Mouse (Mus musculus) liver, embryonic 14.5 days (tissue): ENCODE results near the gene Ncbp3. TPM values are rescaled to one million over a fixed set of nuclear protein-coding genes. Genes with fewer than 3 reads are reported as not detected.
A peak's percentile ranks its signal among the peaks of the same experiment; 100 is the strongest.

Experiments
- ATAC-seq: fragments of 200-750 bp; cut with Nextera tagmentation; 2 replicates; pipeline ENCODE4 v1.8.0; 2017; ENCODE audit warnings: moderate number of reproducible peaks, mild to moderate bottlenecking, moderate library complexity; ENCODE audit not compliant: insufficient read depth
- DNase-seq, 3 experiments: peaks; one replicate each; pipeline ENCODE4 v3.0.0-alpha.2; 2012 to 2013; ENCODE audit warnings: low read depth in 3 of 3, low spot score in 3 of 3
- H3K27ac ChIP-seq: fragments of 300-500 bp; sonication (generic); 2 replicates; pipeline ENCODE4 v1.5.1; 2014; ENCODE audit warnings: moderate library complexity, mild to moderate bottlenecking, control low read depth, inconsistent platforms
- H3K27me3 ChIP-seq: fragments of 300-500 bp; sonication (generic); 2 replicates; pipeline ENCODE4 v1.6.1; 2014; ENCODE audit warnings: mild to moderate bottlenecking, low read length, moderate library complexity; ENCODE audit not compliant: control insufficient read depth, insufficient read depth
- H3K36me3 ChIP-seq: fragments of 300-500 bp; sonication (generic); replicated peaks from 2 replicates; pipeline ENCODE4 v1.6.1; 2014; ENCODE audit warnings: low read depth; ENCODE audit not compliant: control insufficient read depth, insufficient read depth
- H3K4me1 ChIP-seq, 2 experiments: fragments of 200-500 bp in 1 of 2; fragments of 300-500 bp in 1 of 2; sonication (generic) in 1 of 2; replicated peaks; 2 replicates each; pipeline ENCODE4 v1.6.1; 2012 to 2014; ENCODE audit warnings: antibody characterized with exemption in 1 of 2, inconsistent platforms in 1 of 2, low read length in 1 of 2; ENCODE audit not compliant: control insufficient read depth in 2 of 2, insufficient read depth in 2 of 2
- H3K4me2 ChIP-seq: fragments of 300-500 bp; sonication (generic); 2 replicates; pipeline ENCODE4 v1.6.1; 2014; ENCODE audit warnings: low read depth, mild to moderate bottlenecking, control low read depth, moderate library complexity
- H3K4me3 ChIP-seq, 2 experiments: fragments of 200-500 bp in 1 of 2; fragments of 300-500 bp in 1 of 2; sonication (generic) in 1 of 2; 2 replicates each; pipeline ENCODE4 v1.5.1; 2012 to 2014; ENCODE audit warnings: low read depth in 2 of 2, low read length in 2 of 2, mild to moderate bottlenecking in 2 of 2, control low read depth in 1 of 2, inconsistent platforms in 1 of 2, moderate library complexity in 1 of 2; ENCODE audit not compliant: insufficient read depth in 1 of 2
- H3K9ac ChIP-seq: fragments of 300-500 bp; sonication (generic); replicated peaks from 2 replicates; pipeline ENCODE4 v1.6.1; 2014; ENCODE audit warnings: mild to moderate bottlenecking, control low read depth, moderate library complexity
- H3K9me3 ChIP-seq: fragments of 300-500 bp; sonication (generic); 2 replicates; pipeline ENCODE4 v1.6.1; 2016; ENCODE audit warnings: low read length, mixed read lengths; ENCODE audit not compliant: control insufficient read depth
- CTCF ChIP-seq: IDR thresholded peaks from 2 replicates; pipeline ENCODE4 v1.5.1; 2016; ENCODE audit warnings: antibody characterized with exemption, low read depth, control low read depth
- EP300 ChIP-seq: IDR thresholded peaks from 2 replicates; pipeline ENCODE4 v1.6.1; 2016; ENCODE audit warnings: antibody characterized with exemption, low read depth
- WGBS: fragments of 180-500 bp; shearing (Covaris S2); extraction: QIAGEN DNeasy Blood & Tissue Kit; methylation state at CpG from one replicate; pipeline ENCODE4 v1.1.7; 2014; ENCODE audit not compliant: insufficient replicate concordance; 5-methylcytosine and 5-hydroxymethylcytosine counted together
- polyA plus RNA-seq, 2 experiments: library from polyadenylated mRNA; depleted of rRNA in 1 of 2; stranded (reverse) in 1 of 2; unstranded in 1 of 2; fragments of >200 nt; fragmentation: Nextera tagmentation in 1 of 2; extraction: Ambion mirVana in 1 of 2; gene quantifications; 2 replicates each; pipeline versions ENCODE4 v1.2.1 to v1.2.3; 2012 to 2014

The Ncbp3 gene
- polyA plus RNA-seq (2012; rRNA removed) (1.6 and 2.4 TPM in 2 replicates), polyA plus RNA-seq (2014; fragmentation: Nextera tagmentation; extraction: Ambion mirVana) (3.1 TPM in 2 replicates)

DNA sequence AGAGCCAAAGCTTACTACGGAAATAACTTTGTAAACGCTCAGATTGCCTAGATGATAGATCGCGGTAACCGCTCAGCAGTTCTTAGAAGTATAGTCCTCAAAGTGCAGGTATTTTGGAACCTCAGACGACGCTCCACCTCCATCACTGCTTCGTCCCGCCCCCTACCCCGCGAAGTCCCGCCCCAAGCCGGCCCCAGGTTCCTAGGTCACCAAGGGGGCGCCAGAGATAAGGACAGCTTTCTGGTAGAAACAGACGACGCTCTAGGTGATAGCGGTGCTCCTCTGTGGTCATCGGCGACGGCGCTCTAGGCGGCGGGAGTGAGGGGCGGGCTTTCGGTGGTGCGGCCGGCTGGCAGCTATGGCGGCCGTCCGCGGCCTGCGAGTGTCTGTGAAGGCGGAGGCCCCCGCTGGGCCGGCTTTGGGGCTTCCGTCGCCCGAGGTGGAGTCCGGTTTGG is at the start of gene Ncbp3:
Gene Ncbp3 (plus strand): TSS at position 242 of the 455 bp plus-strand sequence.
- peak within 1 kb of the TSS; percentile 96 for H3K4me2 ChIP-seq

GRCm38 (mm10) chr11:72998771-72999170 is 48.8 kb upstream of the Ncbp3 start, which contains the start of gene P2rx1:
P2rx1 (plus strand) TSS chr11:72999103.
- Histone ChIP-seq H3K4me3 (peak within 1 kb of the TSS in 1 of 2 experiments; percentile 10; a peak in 2 of 4 replicates), H3K27me3 (no peaks in the 10 kb centered on the region), H3K36me3 (no peaks in the 10 kb centered on the region), H3K9me3 (no peaks in the 10 kb centered on the region), H3K4me2 (no peak within 1 kb of the TSS; the same call in 1 of the 2 replicates), H3K4me1 (peaks cover 0 to 11% of the 10 kb centered on the region in 2 experiments; a peak in 2 of 4 replicates), H3K9ac (no peak within 1 kb of the TSS), H3K27ac (no peak within 1 kb of the TSS)
- WGBS = 6% methylated on average over 8 of the region's 8 CpGs
- ATAC-seq (peak; percentile 71; the same call in 1 of the 2 replicates), DNase-seq (no peak)
- TF ChIP-seq CTCF (0 out of 2 replicates have a peak, but pooled peaks have one; percentile 19), EP300 (no peak)

More for the DNA sequence above, at the start of gene Ncbp3:
- under 1% methylated on average over 39 of the region's 39 CpGs for WGBS
- Histone ChIP-seq H3K27me3 (no peaks in the 10 kb centered on the region), H3K27ac (peak within 1 kb of the TSS; percentile 75), H3K9ac (peak within 1 kb of the TSS; percentile 98), H3K4me3 (peak within 1 kb of the TSS; percentile 93 to 99), H3K36me3 (peaks cover 21% of the 10 kb centered on the region), H3K4me1 (peaks cover 6 to 11% of the 10 kb centered on the region in 2 experiments), H3K9me3 (no peaks in the 10 kb centered on the region)
- ATAC-seq (peak; percentile 97), DNase-seq (peak; percentile 95 to 96 (median 95))
- TF ChIP-seq CTCF = peak; percentile 91
- peak; percentile 59; the same call in 1 of the 2 replicates for TF ChIP-seq EP300

DNA sequence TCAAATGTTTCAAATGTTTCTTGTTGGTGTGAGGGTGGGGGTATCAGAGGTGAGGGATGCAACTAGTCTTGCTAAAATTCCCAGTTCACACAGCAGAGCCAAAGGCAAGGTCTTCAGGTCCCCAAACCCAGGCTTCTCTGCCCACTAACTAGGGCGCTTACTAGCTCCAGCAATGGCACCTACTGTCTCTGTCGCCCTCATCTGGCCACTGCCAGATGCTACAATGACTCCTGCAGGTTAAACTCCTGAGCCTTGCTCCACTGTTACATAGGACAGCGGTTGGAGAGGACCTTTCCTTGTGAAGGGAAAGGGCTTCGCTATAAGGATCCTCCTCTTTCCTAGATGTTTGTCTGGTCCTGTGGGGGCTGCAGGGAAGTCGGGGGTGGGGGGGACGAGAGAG is 46.6 kb upstream of the Ncbp3 start:
- Histone ChIP-seq H3K36me3 (no peaks in the 10 kb centered on the region), H3K9me3 (no peaks in the 10 kb centered on the region), H3K4me3 (no peak overlapping the region), H3K4me2 (no peak overlapping the region), H3K9ac (no peak overlapping the region), H3K27ac (no peak overlapping the region), H3K4me1 (peaks cover 0 to 11% of the 10 kb centered on the region in 2 experiments; a peak in 2 of 4 replicates), H3K27me3 (no peaks in the 10 kb centered on the region)
- ATAC-seq (no peak), DNase-seq (peak in 1 of 3 experiments; percentile 27)
- 13% methylated on average over 6 of the region's 6 CpGs for WGBS
- TF ChIP-seq EP300 (no peak), CTCF (peak; percentile 87)

DNA sequence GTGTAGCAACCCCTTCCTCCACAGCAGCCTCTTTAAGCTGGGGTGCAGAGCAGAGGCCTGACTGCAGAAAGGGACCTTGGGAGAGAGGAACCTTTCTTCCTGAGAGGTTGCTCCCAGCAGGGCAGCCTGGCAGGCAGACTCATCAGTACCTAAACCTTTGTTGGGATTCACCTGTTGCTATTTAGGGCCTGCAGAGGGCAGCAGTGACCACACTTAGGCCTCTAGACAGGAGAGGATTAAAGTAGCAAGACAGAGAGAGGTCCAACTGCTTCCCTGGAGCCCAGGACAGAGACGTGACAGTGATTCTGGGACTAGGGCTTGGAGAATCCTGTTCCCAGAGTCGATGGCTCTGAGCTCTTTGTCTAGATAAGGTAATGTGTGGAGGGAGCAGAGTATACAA is 41.2 kb upstream of the Ncbp3 start:
- WGBS = 15% methylated on average over 2 of the region's 2 CpGs
- Histone ChIP-seq H3K9me3 (no peaks in the 10 kb centered on the region), H3K4me2 (no peak overlapping the region), H3K4me1 (no peaks in the 10 kb centered on the region), H3K27me3 (no peaks in the 10 kb centered on the region), H3K4me3 (no peak overlapping the region), H3K27ac (no peak overlapping the region), H3K36me3 (no peaks in the 10 kb centered on the region), H3K9ac (no peak overlapping the region)
- ATAC-seq (no peak), DNase-seq (peak in 2 of 3 experiments; percentile 26 to 36)
- peak; percentile 79 for TF ChIP-seq CTCF
- no peak for TF ChIP-seq EP300

- WGBS = 75% methylated on average over 3 of the region's 3 CpGs
- DNase-seq (no peak), ATAC-seq (no peak)
- Histone ChIP-seq H3K36me3 (no peaks in the 10 kb centered on the region), H3K9me3 (no peaks in the 10 kb centered on the region), H3K4me2 (no peak overlapping the region), H3K4me3 (no peak overlapping the region), H3K4me1 (no peaks in the 10 kb centered on the region), H3K27ac (no peak overlapping the region), H3K9ac (no peak overlapping the region), H3K27me3 (no peaks in the 10 kb centered on the region)
- TF ChIP-seq EP300 (no peak), CTCF (no peak)
These were observed 40.5 kb upstream of the Ncbp3 start for GRCm38 (mm10) chr11:73007113-73007512.
